Mouse (Mus musculus) layer of hippocampus, adult 9-10 months (tissue): ENCODE results near the gene Arpp21.

Source experiments
- DNase-seq: peaks from one replicate; pipeline ENCODE4 v3.0.0; 2022; ENCODE audit warnings: low spot score

Arpp21 gene

GRCm38 (mm10) chr9:112178438-112178837, 57.3 kb downstream of the Arpp21 start:
- DNase-seq: no peak

GRCm38 (mm10) chr9:112177569-112177968, 58.2 kb downstream of the Arpp21 start:
- no peak for DNase-seq

DNA sequence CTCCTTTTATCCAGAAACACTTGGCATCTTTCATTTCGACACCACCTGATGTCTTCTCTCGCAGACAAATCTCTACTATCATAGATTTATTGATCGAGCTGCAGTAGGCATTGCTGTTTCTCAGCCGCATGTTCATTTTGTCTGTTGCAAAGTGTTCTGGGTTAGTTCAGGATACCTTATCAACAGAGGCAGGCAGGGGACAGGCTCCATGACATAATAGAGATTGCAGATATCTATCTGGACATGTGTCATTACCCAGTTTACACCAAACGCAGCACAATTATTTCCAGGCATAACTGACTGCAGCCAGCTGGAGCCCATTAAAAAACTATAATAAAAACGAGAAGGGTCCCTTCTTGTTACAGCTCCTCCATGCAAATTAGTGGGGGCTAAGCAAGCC, 59.4 kb downstream of the Arpp21 start:
- no peak for DNase-seq

DNA sequence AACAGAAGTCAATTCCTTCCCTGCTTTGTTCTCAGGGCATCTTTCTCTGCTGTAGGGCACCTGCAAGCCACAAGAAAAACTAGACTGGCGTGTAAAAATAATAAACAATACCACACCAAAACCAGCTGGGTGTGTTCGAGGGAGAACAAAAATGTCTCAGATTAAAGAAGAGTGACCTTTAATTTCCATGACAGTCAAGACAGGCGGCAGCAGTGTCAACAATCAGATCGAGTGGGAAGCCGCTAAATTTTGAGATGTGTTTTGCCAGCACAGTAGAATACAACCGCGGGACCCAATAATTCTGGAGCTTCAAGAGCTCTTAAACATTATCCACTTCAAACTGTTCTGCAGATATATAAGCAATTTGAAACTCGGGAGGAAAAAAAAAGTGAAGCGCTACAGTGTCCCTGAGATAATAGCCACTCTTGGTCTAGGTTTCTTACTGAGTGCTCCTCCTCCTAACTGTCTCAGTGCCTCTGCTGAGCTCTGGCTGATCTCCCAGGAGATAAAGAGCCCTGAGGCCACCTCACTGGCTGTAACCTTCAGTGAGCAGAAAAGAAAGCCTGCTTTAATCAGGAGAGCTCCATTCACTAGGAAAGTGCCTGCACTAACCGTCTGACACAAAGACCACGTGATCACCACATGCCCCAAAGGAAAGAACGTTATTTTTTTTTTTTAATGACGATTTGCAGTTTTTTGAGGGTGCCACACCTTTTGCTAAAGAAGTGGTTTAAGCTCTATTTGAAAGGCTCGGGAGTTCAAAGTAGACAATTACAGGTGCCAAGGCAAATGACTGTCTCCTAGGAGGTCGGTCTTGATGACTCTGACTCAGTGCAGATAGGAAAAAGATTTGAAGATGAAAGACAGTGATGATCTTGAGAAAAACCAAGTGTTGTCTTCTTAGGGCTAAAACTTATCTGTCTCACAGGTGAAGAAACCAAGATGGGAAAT, 61.1 kb downstream of the Arpp21 start:
- DNase-seq: no peak

GRCm38 (mm10) chr9:112173778-112174177, 62.0 kb downstream of the Arpp21 start:
- no peak for DNase-seq

- no peak for DNase-seq
Observed at GRCm38 (mm10) chr9:112164677-112165076, 71.1 kb downstream of the Arpp21 start.

GRCm38 (mm10) chr9:112160981-112161380, 74.8 kb downstream of the Arpp21 start:
- DNase-seq: no peak

DNA sequence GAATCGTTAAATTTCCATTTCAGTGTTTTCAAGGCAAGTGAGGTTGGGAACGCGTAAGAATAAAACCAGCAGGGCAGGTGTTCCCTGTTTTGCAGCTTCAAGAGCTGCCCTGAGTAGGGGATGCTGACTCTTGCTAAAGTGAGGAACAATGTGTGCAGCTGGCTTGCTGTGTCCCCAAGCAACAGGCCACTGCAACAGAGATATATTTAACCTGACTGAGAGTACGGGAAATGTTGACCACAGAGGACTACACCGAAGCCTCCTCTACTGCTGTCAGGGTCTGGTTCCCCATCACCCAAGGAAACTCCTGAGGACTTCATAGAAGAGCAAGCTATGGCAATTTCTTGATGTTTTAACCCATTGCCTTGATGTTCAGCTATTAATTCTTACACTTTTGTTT, 81.8 kb downstream of the Arpp21 start:
- no peak for DNase-seq

GRCm38 (mm10) chr9:112152762-112153161, 83.0 kb downstream of the Arpp21 start:
- no peak for DNase-seq

GRCm38 (mm10) chr9:112151177-112151576, 84.6 kb downstream of the Arpp21 start:
- no peak for DNase-seq

- no peak for DNase-seq
Observed at GRCm38 (mm10) chr9:112140658-112141057, 95.1 kb downstream of the Arpp21 start.

DNA sequence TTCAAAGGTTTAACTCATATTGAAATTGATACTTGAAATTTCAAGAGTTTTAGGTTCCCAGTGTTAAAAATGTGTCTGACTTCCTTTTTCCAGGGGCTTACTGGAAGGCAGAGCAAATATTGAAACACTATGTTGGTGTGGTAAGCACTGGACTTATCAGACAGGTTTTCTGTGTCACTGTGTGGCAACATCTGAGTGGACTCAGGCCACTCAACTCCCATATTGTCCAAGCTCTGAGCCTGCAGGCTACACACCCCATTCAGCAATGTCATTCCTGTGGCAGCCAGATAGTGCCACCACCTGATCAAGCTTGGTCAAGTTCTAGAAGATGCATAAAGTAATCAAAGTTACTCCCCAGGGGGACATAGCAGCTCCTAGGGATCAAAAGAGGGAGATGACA, 97.9 kb downstream of the Arpp21 start:
- no peak for DNase-seq

DNA sequence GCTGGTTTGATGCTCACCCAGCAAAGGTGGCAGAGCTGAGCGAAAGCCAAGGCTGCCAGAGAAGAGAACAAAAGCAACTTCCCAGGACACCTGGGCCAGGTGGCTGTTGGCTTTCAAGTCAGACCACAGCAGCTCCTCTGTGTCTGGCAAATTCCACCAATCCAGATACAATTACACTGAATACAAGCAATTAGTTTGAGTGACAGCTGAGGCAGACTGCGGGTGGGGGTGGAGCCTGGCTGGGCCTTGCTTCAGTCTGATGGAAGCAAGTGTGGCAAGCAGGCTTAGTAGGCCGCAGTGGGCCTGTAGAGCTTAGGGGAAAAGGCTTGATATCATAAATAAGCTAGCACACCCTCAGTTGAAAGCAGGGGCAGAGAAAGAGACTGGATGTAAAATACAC, 104.9 kb downstream of the Arpp21 start:
- DNase-seq: no peak

DNA sequence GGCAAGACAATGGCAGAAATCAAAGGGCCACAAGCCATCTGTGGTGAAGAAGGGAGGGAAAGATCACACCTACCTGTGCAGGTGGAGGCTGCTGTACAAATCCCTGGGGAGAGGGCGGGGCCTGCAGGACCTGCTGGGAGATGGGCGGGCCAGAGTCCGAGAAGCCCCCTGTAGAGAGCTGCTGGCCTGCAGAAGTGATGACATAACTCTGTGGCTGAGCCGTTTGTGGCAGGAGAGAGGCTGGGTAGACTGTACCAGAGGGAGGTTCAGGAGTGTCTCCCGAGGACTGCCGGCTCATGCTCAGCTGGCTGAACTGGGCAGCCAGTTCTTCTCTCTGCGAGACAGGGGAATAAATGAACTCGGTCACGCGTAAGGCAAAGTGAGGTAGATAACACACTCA, 111.1 kb downstream of the Arpp21 start:
- DNase-seq: no peak

GRCm38 (mm10) chr9:112124184-112124583, 111.6 kb downstream of the Arpp21 start:
- no peak for DNase-seq

DNA sequence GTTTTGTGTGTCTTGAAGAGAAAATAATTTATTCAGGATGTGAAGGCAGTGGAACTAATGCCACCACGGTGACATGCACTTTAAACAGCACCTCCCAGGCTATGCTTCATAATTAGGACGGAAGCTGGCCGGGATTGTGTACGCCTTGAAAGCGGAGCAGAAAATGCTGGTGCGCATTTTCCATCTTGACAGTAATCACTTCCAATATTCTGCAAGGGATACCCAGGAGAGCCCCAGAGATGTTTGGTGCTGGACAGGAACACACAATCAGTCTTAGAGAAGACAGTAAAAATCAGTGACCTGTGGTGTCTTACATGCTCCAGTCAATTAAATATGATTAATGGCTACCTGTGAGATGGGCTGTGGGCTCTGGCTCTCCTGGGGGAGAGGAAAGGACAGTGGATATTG, 112.3 kb downstream of the Arpp21 start:
- DNase-seq: no peak

DNA sequence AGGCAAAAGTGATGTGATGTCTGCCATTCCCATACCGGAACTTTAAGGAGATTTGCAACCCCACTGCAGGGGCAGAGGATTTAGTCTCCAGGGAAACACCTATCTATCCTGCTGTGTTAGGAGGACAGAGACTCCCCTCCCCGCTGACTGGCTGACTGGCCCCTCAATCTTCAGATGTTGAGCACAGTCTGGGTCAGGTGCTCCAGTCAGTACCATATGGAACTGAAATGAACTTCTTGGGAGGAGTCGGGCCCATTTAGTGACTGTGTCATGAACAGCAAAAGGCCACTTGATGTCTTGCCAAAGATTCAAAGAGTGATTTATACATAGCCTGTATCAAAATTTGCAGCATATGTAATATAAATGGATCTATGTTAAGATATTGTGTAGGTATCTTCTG, 116.2 kb downstream of the Arpp21 start:
- no peak for DNase-seq

DNA sequence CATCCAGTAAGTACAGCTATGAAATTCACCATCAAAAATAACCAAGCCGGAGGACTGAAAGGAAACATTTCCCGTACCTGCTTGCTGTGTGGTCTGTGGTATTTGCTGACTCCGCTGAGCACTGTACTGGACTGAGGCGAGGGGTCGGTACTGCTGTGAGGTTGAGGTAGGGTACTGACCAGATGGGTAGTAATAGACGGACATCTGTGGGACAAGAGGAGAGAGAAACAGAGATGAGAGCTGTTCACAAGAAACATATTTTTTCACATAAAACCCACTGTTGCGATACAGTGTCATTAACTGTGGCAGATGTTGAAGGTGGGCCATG, 116.7 kb downstream of the Arpp21 start:
- DNase-seq: no peak

DNA sequence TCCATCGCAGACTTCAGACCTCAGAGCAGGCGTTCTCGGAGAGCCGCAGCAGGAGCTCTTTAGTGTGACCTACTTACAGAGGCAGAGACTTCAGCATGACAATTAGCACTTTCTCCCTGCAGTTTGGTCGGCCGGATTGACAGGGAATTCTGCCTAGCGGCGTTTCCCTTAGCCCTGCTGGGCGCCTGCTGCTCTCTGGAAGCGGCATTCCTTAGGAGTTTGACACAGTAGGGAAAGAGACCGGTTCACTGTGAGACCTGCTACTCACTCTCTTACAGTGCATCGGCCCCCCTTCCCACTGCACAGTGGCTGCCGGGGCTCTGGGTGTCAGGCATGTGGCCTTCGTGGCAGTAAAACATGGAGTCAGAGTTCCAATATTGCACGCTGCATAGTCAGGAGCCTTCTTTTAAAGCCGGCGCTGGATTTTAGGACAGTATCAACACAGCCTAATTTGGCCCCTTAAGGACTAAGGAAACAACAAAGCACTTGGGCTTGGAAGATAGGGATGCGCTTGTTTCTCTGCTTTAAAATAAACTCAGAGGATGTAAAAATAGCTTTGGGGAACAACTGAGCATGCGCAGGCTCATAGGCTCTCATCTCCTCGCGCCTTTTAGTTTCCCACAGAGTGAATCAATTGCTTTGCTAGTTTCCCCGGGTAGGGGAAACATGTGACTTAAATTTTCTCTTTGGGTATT, 117.2 kb downstream of the Arpp21 start:
- DNase-seq: no peak

GRCm38 (mm10) chr9:112117632-112118410, 117.9 kb downstream of the Arpp21 start:
- no peak for DNase-seq

GRCm38 (mm10) chr9:112111610-112112009, 124.1 kb downstream of the Arpp21 start:
- DNase-seq: no peak

- DNase-seq: no peak
Observed at GRCm38 (mm10) chr9:112102852-112103192, 132.9 kb downstream of the Arpp21 start.
